Mouse (Mus musculus): ENCODE results near the gene Lpar1.

- no peak for TF ChIP-seq EP300 (IDR thresholded peaks at IDR 0.05; ENCODE audit: low read depth)
- TF ChIP-seq CTCF (IDR thresholded peaks at IDR 0.05; ENCODE audit: low read depth): no peak
Measured at GRCm38 (mm10) chr4:58453334-58453733, 100.4 kb downstream of the Lpar1 start.
